Mouse (Mus musculus) midbrain, embryonic 13.5 days (tissue): ENCODE data around the gene Syndig1. TPM values are rescaled to one million over a fixed set of nuclear protein-coding genes. Genes with fewer than 3 reads are reported as not detected.

Experiments used
- ATAC-seq: fragments of 200-750 bp; cut with Nextera tagmentation; 2 replicates; pipeline ENCODE4 v1.8.0; 2017; ENCODE audit warnings: mild to moderate bottlenecking, moderate TSS enrichment, moderate library complexity
- H3K27ac ChIP-seq: fragments of 300-500 bp; sonication (generic); 2 replicates; pipeline ENCODE4 v1.5.1; 2015; ENCODE audit warnings: inconsistent platforms, mild to moderate bottlenecking, moderate library complexity
- H3K27me3 ChIP-seq: fragments of 300-500 bp; sonication (generic); 2 replicates; pipeline ENCODE4 v1.6.1; 2015; ENCODE audit warnings: mild to moderate bottlenecking, inconsistent platforms
- H3K36me3 ChIP-seq: fragments of 300-500 bp; sonication (generic); 2 replicates; pipeline ENCODE4 v1.6.1; 2015; ENCODE audit warnings: mild to moderate bottlenecking, inconsistent platforms
- H3K4me1 ChIP-seq: fragments of 300-500 bp; sonication (generic); replicated peaks from 2 replicates; pipeline ENCODE4 v1.6.1; 2015; ENCODE audit warnings: inconsistent platforms
- H3K4me2 ChIP-seq: fragments of 300-500 bp; sonication (generic); replicated peaks from 2 replicates; pipeline ENCODE4 v1.6.1; 2015; ENCODE audit warnings: moderate library complexity, mild to moderate bottlenecking, inconsistent platforms
- H3K4me3 ChIP-seq: fragments of 300-500 bp; sonication (generic); replicated peaks from 2 replicates; pipeline ENCODE4 v1.5.1; 2015; ENCODE audit warnings: mild to moderate bottlenecking, inconsistent platforms
- H3K9ac ChIP-seq: fragments of 300-500 bp; sonication (generic); replicated peaks from 2 replicates; pipeline ENCODE4 v1.6.1; 2015; ENCODE audit warnings: mild to moderate bottlenecking, inconsistent platforms
- H3K9me3 ChIP-seq: fragments of 300-500 bp; sonication (generic); 2 replicates; pipeline ENCODE4 v1.6.1; 2016; ENCODE audit warnings: mild to moderate bottlenecking, inconsistent platforms
- WGBS: fragments of 180-500 bp; shearing (Covaris S2); methylation state at CpG from one replicate; pipeline ENCODE4 v1.1.7; 2015; 5-methylcytosine and 5-hydroxymethylcytosine counted together
- polyA plus RNA-seq: library from polyadenylated mRNA; unstranded; fragments of >200 nt; fragmentation: Nextera tagmentation; extraction: Ambion mirVana; gene quantifications from 2 replicates; pipeline ENCODE4 v1.2.1, GENCODE M21; 2015

The Syndig1 gene
- polyA plus RNA-seq, 1 experiment from 2014 or later: 14.7 TPM

GRCm38 (mm10) chr2:150043531-150043930 is 214.5 kb downstream of the Syndig1 start:
- no peak overlapping the region for H3K9ac ChIP-seq
- no peak overlapping the region for H3K4me2 ChIP-seq
- no peak overlapping the region for H3K4me3 ChIP-seq
- ATAC-seq: no peak
- 86% methylated on average over 7 of the region's 7 CpGs for WGBS
- H3K27ac ChIP-seq: no peak overlapping the region
- no peaks in the 10 kb centered on the region for H3K27me3 ChIP-seq
- H3K9me3 ChIP-seq: no peaks in the 10 kb centered on the region; the same call in 1 of the 2 replicates
- no peaks in the 10 kb centered on the region for H3K36me3 ChIP-seq
- no peaks in the 10 kb centered on the region for H3K4me1 ChIP-seq

Other genes with a start within 250 kb of the Syndig1 start
- 0.85 and 0.95 TPM in 2 replicates for gene C530025M09Rik, start 2.0 kb downstream of the Syndig1 start, polyA plus RNA-seq